Mouse (Mus musculus) cerebellum, adult 2 months (tissue): Measurements from ENCODE around the gene Vmn1r1. TPM values are rescaled to one million over a fixed set of nuclear protein-coding genes. Genes with fewer than 3 reads are reported as not detected.

Experiments
- DNase-seq, 2 experiments: peaks; one replicate each; pipeline ENCODE4 v3.0.0; 2021
- H3K27ac ChIP-seq: fragments of 200-500 bp; 2 replicates; pipeline ENCODE4 v1.5.1; 2012; ENCODE audit warnings: low read length, control low read depth, inconsistent platforms; ENCODE audit not compliant: insufficient read depth
- H3K27me3 ChIP-seq: fragments of 200-500 bp; 2 replicates; pipeline ENCODE4 v1.6.1; 2012; ENCODE audit warnings: inconsistent platforms, mild to moderate bottlenecking, low read length, moderate library complexity; ENCODE audit not compliant: control insufficient read depth, insufficient read depth
- H3K4me1 ChIP-seq: fragments of 200-500 bp; 2 replicates; pipeline ENCODE4 v1.6.1; 2011; ENCODE audit warnings: low read length; ENCODE audit not compliant: control insufficient read depth, insufficient read depth
- H3K4me3 ChIP-seq: fragments of 200-500 bp; replicated peaks from 2 replicates; pipeline ENCODE3; 2011; ENCODE audit warnings: mild to moderate bottlenecking, low read depth, low read length, control low read depth; ENCODE audit not compliant: insufficient read depth
- CTCF ChIP-seq: fragments of 200-500 bp; IDR thresholded peaks from 2 replicates; pipeline ENCODE4 v1.5.1; 2011; ENCODE audit warnings: low read depth, mild to moderate bottlenecking, control low read depth, low read length, moderate library complexity, borderline replicate concordance; ENCODE audit not compliant: insufficient read depth
- POLR2A ChIP-seq: fragments of 200-500 bp; IDR thresholded peaks from 2 replicates; pipeline ENCODE4 v1.6.1; 2011; ENCODE audit warnings: low read length, control low read depth, borderline replicate concordance; ENCODE audit not compliant: insufficient read depth
- WGBS: fragments of 180-500 bp; shearing (Covaris S2); methylation state at CpG from one replicate; pipeline ENCODE4 v1.1.7; 2018; 5-methylcytosine and 5-hydroxymethylcytosine counted together
- polyA plus RNA-seq: library from polyadenylated mRNA; depleted of rRNA; stranded (reverse); fragments of >200 nt; gene quantifications from 2 replicates; pipeline ENCODE4 v1.2.3, GENCODE M21; 2012

The Vmn1r1 gene
- polyA plus RNA-seq, 1 experiment, result not detected

- DNase-seq, result peak in 1 of 2 experiments; percentile 80
Measured at GRCm38 (mm10) chr1:182124924-182125368, 39.3 kb downstream of the Vmn1r1 start.

GRCm38 (mm10) chr1:182124506-182124905 lies 39.8 kb downstream of the Vmn1r1 start, which contains the start of gene Srp9:
TSS of gene Srp9 (plus strand) at chr1:182124737.
- DNase-seq, result peak; percentile 98
- WGBS, result under 1% methylated on average over 37 of the region's 37 CpGs
- TF ChIP-seq POLR2A (peak; percentile 79), CTCF (peak; percentile 91)

More at GRCm38 (mm10) chr1:182124924-182125368, 39.3 kb downstream of the Vmn1r1 start:
- TF ChIP-seq CTCF (no peak), POLR2A (peak; percentile 26; the same call in 1 of the 2 replicates)
- no peaks in the 10 kb centered on the region for H3K27me3 ChIP-seq
- H3K27ac ChIP-seq, result peak overlapping the region; percentile 51
- peaks cover 9% of the 10 kb centered on the region for H3K4me1 ChIP-seq
- peak overlapping the region; percentile 88 for H3K4me3 ChIP-seq
- WGBS, result under 1% methylated on average over 33 of the region's 33 CpGs

GRCm38 (mm10) chr1:182122413-182122812 lies 41.9 kb downstream of the Vmn1r1 start:
- TF ChIP-seq POLR2A (no peak), CTCF (no peak)
- 83% methylated on average over 4 of the region's 4 CpGs for WGBS
- Histone ChIP-seq H3K27me3 (no peaks in the 10 kb centered on the region), H3K4me1 (peaks cover 4% of the 10 kb centered on the region), H3K27ac (no peak overlapping the region), H3K4me3 (no peak overlapping the region)
- no peak for DNase-seq

More at GRCm38 (mm10) chr1:182124506-182124905, 39.8 kb downstream of the Vmn1r1 start, which contains the start of gene Srp9:
- Histone ChIP-seq H3K4me3 (peak within 1 kb of the TSS; percentile 88), H3K27ac (peak within 1 kb of the TSS; percentile 51), H3K27me3 (no peaks in the 10 kb centered on the region), H3K4me1 (peaks cover 9% of the 10 kb centered on the region)

GRCm38 (mm10) chr1:182115651-182116408 lies 48.5 kb downstream of the Vmn1r1 start:
- peak; percentile 43 to 50 for DNase-seq

GRCm38 (mm10) chr1:182115197-182115596 lies 49.1 kb downstream of the Vmn1r1 start:
- Histone ChIP-seq H3K27ac (no peak overlapping the region), H3K27me3 (no peaks in the 10 kb centered on the region), H3K4me3 (no peak overlapping the region), H3K4me1 (peaks cover 11% of the 10 kb centered on the region)
- peak; percentile 34 to 46 for DNase-seq
- TF ChIP-seq CTCF (peak; percentile 83), POLR2A (no peak)
- WGBS, result 15% methylated on average over 5 of the region's 5 CpGs

More at GRCm38 (mm10) chr1:182115651-182116408, 48.5 kb downstream of the Vmn1r1 start:
- H3K4me1 ChIP-seq, result peaks cover 9% of the 10 kb centered on the region
- peak; percentile 63 for TF ChIP-seq CTCF
- TF ChIP-seq POLR2A, result no peak
- 31% methylated on average over 7 of the region's 7 CpGs for WGBS
- H3K27me3 ChIP-seq, result no peaks in the 10 kb centered on the region
- no peak overlapping the region for H3K27ac ChIP-seq
- no peak overlapping the region for H3K4me3 ChIP-seq

- H3K4me3 ChIP-seq, result no peak overlapping the region
- 24% methylated on average over 19 of the region's 19 CpGs for WGBS
- H3K27me3 ChIP-seq, result no peaks in the 10 kb centered on the region
- TF ChIP-seq POLR2A, result no peak
- no peak for TF ChIP-seq CTCF
- DNase-seq, result peak in 1 of 2 experiments; percentile 34
- H3K4me1 ChIP-seq, result peaks cover 11% of the 10 kb centered on the region
- H3K27ac ChIP-seq, result no peak overlapping the region
Measured at GRCm38 (mm10) chr1:182113587-182114500, 50.4 kb downstream of the Vmn1r1 start.

GRCm38 (mm10) chr1:182113131-182113530 lies 51.2 kb downstream of the Vmn1r1 start:
- no peak overlapping the region for H3K27ac ChIP-seq
- no peak overlapping the region for H3K4me3 ChIP-seq
- DNase-seq, result no peak
- no peaks in the 10 kb centered on the region; the same call in 1 of the 2 replicates for H3K27me3 ChIP-seq
- 93% methylated on average over 11 of the region's 11 CpGs for WGBS
- peaks cover 11% of the 10 kb centered on the region for H3K4me1 ChIP-seq
- no peak for TF ChIP-seq POLR2A
- TF ChIP-seq CTCF, result no peak
